Mouse (Mus musculus) thymus, postnatal 4 days (tissue): ENCODE measurements around the gene Pphln1.
"Not testable (repeated sequence)": the region's sequence is repeated elsewhere in the genome, so short reads cannot be mapped to it uniquely, and the experiment has no call there.

Experiments used
- DNase-seq: peaks from one replicate; pipeline ENCODE4 v3.0.0; 2021

Pphln1 gene

GRCm38 (mm10) chr15:93397826-93398698 is at the start of gene Pphln1, which contains the start of gene Zcrb1:
Pphln1 (plus strand) TSS chr15:93398350.
Zcrb1 (minus strand) TSS chr15:93398334.
- peak; percentile 92 for DNase-seq

DNA sequence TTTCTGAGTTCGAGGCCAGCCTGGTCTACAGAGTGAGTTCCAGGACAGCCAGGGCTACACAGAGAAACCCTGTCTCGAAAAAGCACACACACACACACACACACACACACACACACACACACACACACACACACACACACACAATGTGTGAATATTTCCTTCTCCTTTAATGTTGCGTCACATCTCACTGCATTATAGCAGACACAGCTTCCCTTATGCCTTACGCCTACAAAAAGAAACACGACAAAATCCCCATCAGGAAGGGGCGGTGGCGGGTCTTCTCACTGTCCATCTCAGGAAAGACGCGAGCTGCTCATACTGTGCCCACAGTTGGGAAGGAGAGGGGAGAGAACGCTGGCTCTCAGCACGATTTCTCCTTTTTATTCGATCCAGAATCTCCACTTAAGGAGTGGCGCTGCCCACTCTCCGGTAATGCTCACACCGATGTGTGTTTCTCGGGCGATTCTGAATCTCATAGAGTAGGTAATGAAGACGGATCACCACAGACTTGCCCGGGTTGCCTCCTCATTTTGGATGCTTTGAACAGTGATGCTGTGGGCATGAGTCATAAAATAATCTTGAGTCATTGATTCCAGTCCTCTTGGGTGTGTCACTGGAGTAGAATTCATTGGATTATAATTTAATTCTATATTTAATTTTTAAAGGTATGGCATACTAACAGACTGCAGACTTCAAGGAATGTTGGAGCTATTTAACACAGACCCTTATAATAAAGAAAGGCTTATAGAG is 39.6 kb upstream of the Pphln1 start:
- DNase-seq = no peak

DNA sequence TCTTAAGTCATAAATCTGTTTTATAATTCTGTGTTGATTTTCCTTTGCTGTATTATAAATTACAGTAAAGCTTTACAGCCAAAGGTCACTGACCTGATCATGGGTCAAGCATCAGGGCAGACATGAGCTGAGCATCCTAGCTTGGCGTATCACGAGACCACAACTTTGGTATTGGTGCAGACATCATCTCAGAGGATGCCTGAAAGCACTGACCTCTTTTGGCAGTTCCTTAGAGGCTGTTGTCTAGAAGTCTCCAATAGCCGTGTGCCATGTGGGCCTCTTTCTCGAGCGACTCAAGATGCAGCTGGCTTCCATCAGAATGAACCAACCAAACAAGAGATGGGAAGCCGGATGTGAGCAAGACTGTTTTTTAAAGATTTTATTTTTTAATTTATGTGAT is 32.6 kb upstream of the Pphln1 start:
- DNase-seq = no peak

DNA sequence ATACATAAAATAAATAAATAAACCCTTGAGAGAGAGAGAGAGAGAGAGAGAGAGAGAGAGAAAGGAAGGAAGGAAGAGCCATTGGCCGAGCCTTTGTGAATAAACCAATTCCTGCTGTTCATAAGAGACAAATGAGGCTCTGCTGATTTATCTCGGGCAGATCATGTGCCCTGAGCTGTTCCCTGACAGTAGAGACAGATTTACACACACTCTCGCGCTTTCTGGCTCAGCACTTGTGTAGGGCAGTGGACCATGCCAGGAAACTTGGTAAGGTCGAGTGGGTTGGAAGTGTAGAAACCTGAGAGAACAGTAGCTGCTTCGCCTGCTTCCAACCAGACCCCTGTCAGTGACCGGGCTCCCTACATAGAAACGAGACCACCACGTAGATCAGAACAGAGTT is 29.6 kb upstream of the Pphln1 start:
- DNase-seq = no peak

DNA sequence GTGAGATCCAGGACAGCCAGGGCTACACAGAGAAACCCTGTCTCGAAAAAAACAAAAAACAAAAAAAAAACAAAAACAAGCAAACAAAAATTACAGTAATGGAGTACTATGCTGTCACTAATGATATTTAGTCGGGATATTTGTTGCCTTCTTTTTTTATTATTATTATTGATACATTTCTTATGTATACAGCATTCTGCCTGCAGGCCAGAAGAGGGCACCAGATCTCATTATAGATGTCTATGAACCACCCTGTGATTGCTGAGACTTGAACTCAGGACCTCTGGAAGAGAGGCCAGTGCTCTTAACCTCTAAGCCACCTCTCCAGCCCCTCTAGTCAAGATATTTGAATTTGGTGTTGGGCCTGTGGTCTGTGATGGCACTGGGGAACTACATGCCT is 26.3 kb upstream of the Pphln1 start:
- DNase-seq = peak; percentile 16

- DNase-seq = not testable (repeated sequence)
These were observed 25.5 kb upstream of the Pphln1 start for GRCm38 (mm10) chr15:93372525-93373119.

- DNase-seq = no peak
These were observed 22.5 kb upstream of the Pphln1 start for GRCm38 (mm10) chr15:93375696-93376095.

GRCm38 (mm10) chr15:93379177-93379576 is 19.0 kb upstream of the Pphln1 start:
- DNase-seq = peak; percentile 46

GRCm38 (mm10) chr15:93381337-93381736 is 16.8 kb upstream of the Pphln1 start:
- DNase-seq = no peak

- no peak for DNase-seq
These were observed 881 bp upstream of the Pphln1 start for GRCm38 (mm10) chr15:93397269-93397668.

- DNase-seq = peak; percentile 34
These were observed 770 bp downstream of the Pphln1 start for GRCm38 (mm10) chr15:93398699-93399540.

DNA sequence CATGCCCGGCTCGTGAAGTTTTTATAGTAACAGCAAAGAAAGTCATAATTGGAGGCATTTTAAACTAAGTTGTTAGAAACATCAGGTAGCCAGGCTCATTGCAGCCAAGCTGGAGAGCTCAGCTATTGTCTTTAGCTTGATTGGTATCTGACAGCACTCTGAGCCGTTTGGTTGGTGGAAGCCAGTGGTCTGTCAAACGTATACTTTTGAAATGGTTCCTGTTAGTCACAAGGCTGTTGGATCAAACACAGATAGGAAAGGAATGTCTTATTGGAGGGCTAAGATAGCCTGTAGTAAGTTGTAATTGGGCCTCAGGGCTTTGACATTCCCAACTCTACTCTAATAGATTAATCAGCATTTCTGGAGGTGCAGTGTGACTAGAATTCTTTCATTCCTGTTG is 3.3 kb downstream of the Pphln1 start:
- DNase-seq = no peak

- DNase-seq = no peak
These were observed 4.6 kb downstream of the Pphln1 start for GRCm38 (mm10) chr15:93402730-93403129.

DNA sequence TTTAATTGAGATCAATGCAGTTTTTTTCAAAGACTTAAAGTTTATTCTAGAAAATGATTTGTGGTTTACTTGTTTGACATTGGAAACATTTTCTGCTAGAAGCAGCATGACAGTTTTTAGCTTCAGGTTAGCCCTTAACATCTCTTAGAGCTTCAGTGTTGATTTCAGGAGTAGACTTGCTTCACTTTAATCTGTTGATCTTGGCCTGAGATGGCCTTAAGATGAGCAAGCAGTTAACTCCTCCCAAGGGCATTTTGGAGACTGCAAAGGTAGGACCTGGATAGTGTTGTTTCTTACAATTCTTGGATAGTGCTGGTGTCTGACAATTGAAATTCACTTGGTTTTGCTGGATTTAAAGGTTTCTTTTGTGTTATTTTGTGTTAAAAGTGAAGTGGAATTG is 6.7 kb downstream of the Pphln1 start:
- no peak for DNase-seq

- no peak for DNase-seq
These were observed 7.4 kb downstream of the Pphln1 start for GRCm38 (mm10) chr15:93405446-93405986.

- DNase-seq = no peak
These were observed 8.3 kb downstream of the Pphln1 start for GRCm38 (mm10) chr15:93406492-93406891.

GRCm38 (mm10) chr15:93412445-93412844 is 14.3 kb downstream of the Pphln1 start:
- DNase-seq = no peak

DNA sequence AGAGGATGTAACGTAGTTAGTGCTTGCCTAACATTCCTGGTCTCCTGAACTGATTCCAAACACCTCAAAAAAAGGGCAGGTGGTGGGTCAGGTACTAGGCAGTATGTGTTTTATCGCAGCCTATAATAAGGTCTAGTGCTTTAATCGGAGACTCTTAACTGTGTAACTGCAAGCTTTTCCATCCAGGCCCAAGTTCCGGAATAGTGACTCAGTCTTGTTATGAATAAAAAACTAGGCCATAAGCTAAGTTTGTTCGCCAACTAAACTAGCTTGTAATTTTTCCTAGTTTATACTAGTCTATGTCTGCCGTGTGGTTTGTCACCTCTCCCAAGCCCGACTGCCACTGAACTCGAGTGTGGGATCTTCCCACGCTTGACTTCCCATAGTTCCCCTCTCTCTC is 16.3 kb downstream of the Pphln1 start:
- DNase-seq = no peak

DNA sequence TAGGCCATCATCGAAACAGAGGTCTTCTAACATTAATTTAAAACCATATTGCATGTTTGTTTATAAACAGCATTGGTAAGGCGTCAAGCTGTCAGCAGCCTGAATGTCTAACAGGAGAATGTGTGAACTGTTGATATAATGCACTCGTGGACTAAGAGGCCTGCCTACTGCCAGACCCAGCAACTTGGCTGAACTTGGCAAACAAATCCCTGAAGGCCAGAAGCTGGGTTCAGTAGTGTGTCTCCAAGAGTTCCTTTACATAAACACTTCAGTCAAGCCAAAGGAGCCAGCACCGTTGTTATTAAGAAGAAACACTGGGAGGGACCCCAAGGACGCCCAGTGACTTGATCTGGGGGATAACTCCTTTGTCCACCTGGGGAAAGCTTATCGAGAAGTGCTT is 18.1 kb downstream of the Pphln1 start:
- no peak for DNase-seq

- peak; percentile 23 for DNase-seq
These were observed 22.4 kb downstream of the Pphln1 start for GRCm38 (mm10) chr15:93420596-93420995.

GRCm38 (mm10) chr15:93422537-93422936 is 24.4 kb downstream of the Pphln1 start:
- peak; percentile 41 for DNase-seq

GRCm38 (mm10) chr15:93433811-93434210 is 35.7 kb downstream of the Pphln1 start:
- no peak for DNase-seq
